Mouse (Mus musculus) mature B cell (primary cell): Measurements from ENCODE around the gene Tnfsf15.

Experiments used
- in situ Hi-C: fragments of 300-500 bp; cut with MboI; formaldehyde crosslinking; loops from 2 replicates; pipeline ENCODE4 v1.14.3; 2019

Gene Tnfsf15

DNA sequence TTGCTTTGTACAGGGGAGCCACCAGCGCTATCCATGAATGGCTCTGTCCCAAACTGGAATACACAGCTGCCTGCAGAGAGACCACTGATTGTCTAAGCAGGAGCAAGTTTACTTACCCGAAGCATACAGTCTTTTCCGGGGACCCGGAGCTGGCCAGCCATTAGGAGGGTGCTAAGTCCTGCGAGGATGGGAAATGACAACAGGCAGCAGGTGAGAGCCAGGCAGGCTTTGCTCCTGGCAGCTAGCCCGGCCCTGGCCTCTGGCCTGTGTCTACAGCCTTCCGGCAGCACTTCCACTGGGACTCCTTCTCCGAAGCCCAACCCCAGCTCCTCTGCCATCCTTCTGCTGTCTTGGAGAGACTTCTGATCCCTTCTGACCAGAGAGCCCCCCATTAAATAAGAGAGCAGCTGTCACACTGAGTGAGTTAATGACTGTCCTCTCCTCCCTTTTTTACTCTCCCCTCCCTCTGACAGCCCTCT is at the start of gene Tnfsf15:
Gene Tnfsf15 (minus strand): TSS at position 421 of the 479 bp plus-strand sequence.
- in situ Hi-C loops, result no loop called here

DNA sequence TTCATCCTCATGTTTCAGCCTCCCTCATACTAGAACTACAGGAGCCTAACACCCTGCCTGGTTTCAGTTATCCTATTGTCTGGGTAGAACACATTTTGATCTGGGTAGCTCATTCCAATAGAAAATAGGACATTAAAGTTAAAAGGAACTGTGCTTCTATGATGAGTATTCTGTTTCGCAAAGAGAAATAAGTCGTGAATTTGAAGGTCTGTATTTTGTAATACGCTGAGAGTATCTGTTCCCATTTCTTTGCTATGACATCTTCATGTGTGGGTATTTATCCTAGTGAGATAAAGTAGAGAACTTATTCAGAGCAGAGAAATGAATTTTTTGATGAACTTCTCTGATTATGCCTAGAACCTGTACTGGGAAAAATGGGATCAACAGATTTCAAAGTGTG is 47.4 kb upstream of the Tnfsf15 start:
- in situ Hi-C loops, result no loop called here

DNA sequence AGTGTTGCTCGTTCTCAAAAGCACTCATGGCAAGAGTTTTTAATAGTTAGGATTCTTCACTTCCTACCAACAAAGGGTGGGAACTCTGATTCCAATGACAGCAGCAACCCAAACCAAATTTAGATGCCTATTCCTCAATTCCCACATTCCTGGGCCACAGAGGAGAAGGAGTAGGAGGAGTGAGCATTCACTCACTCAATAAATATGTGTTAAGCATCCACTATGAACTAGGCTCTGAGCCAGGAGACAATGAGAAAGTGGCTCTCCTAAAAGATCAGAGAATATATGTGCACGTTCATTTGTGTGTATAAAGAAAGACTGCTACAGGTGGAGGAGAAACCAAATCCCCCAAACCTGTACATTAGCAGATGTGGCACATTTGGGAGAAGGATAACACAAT is 40.6 kb upstream of the Tnfsf15 start:
- in situ Hi-C loops, result no loop called here

DNA sequence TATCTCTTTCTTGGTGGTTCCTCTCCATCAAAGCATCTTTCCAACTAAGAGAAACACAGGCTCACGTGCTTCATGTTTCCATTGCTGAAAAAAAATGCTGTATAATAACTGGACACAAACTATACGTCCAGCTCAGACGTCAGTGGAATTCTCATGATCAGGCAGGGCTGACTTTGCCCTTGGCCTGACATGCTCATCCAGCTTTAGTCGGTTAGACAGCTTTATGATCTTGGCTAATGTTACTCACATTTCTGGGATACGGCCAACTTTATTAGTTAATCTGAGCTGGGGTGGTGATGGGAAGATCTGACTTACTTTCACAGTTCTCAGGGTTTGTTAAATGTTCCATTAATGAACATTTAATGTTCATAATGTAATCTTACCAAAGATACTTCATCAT is 38.9 kb upstream of the Tnfsf15 start:
- in situ Hi-C loops, result no loop called here

DNA sequence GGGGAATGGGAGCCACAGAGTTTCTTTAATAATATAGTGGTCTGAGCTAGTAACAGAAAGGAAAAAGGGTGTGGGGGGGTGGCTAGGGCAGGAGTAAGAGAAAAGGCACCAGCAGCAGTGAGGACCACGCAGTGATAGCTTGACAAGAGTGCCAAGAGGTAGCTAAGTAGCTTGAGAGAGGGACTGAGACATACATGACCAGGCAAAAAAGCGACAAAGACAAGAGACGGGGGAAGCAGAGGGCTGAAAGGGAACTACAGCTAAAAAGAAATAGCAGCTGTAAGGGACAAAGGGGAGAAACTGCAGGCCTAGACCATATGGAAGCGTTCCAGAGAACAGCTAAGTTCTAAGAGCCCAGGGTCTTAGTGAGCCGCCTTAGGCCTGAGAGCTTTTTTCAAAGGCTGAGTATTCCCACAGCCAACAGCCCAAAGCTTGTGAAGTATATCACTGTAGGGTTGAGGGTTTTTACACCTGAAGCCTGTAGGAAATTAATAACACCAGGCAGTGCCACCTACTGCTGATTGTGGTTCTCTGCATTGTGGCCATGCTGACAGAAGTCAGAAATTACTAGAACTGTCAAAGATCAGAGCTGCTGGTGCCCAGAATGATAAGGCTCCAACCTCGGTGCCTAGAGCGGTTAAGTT is 38.2 kb upstream of the Tnfsf15 start:
- in situ Hi-C loops, result no loop called here

DNA sequence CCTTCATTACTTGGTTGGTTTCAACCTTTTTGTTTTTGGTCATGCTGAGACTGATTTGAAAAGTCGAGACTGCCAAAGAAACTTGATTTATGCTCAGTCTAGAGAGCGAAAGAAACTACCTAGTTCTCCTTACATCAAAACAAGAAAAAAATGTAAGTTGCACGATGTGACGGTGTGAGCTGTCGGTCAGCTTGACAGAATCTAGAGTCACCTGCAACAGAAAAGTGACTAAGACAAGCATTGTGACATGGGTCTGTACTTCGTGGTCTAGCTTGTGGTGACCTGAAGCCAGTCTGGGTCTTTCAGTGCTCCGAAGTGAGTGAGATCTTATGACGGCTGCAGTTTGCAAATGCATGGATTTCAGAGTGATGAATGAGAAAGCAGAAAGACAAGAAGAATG is 32.3 kb upstream of the Tnfsf15 start:
- in situ Hi-C loops, result no loop called here

DNA sequence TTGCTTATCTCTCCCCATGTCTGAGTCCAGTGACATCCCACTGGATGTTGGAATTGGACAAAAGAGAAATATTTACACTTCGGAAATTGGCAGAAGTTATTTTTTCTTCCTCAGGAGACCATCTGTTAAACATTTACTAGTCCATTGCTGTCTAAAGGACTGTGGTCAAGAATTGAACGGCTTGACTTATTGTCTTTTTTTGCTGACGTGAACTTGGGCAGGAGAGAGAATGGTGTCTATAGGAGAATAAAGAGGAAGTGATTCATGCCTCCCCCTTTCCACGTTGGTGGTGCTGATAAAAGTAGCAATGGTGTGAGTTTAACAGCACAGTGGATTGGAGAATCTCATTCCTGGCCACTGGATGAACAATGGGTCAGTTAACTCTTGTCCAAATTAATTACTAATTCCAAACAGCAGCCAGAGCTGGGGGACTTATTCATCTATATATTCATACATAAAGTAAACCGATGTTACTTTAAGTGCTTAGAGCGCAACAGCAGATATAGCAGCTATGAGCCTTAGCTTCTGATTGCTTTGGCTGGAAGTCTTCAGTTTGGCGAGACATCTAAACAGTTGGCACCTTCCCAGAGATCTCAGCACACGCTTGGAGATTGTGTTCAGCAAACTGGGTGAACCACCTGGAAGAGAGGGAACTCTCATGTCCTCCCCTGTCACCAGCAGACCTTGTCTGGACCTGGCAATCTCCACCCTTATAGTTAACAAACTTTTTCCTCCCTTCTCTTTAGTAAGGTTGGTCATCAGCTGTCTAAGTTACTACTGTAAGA is 28.6 kb upstream of the Tnfsf15 start:
- in situ Hi-C loops, result no loop called here

DNA sequence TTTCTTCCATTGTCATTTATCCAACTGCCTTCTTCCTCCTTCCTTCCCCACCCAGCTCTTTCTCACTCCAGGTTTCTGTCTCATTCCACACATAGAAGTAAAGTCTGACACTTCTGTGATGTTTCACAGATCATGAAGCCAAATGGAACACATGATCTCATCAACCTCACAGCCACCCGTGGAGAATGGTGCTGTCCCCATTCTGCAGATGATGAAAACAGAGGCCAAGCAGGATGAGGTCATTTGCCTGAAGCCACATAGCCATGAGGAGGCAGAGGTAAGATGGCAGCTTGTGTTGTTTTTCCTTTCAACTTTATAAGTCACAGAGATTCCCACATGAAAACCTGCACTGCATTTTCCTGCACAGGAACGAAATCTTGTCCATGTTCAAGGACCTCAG is 27.6 kb upstream of the Tnfsf15 start:
- in situ Hi-C loops, result no loop called here

DNA sequence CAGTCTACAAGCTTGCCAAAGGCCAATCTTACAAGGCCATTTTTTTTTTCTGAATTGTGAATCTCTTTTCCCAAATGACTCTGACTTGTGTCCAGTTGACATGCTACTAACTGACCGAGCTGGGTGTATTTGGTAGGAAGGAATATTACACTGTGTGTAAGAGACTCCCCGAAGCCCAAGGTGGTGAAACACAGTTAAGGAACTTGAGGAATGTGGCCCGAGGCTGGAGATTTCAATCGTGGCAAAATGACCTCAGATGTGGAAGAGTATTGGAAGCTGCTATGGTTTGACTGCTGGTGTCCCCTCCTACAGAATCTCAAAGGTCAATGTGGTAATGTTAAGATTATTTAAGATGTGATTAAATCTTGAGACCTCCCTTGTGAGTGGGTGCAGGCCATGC is 26.4 kb upstream of the Tnfsf15 start:
- in situ Hi-C loops, result no loop called here

DNA sequence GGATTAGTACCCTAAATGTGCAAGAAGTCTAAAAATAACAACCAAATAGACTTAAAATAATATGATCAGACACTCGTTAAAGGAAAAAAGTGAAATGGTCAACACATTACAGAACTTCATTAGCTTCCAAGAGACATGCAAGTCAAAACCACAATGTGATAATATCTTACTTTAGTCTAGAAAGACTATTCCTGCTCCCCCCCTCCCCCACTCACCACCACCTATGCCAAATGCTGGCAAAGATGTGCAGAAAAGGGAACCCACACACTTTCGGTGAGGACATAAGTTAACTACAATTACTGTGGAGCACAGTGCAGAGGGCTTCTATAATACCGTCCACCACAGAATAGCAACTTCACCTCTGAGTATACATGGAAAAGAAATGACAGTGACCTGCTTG is 24.2 kb upstream of the Tnfsf15 start:
- in situ Hi-C loops, result no loop called here

DNA sequence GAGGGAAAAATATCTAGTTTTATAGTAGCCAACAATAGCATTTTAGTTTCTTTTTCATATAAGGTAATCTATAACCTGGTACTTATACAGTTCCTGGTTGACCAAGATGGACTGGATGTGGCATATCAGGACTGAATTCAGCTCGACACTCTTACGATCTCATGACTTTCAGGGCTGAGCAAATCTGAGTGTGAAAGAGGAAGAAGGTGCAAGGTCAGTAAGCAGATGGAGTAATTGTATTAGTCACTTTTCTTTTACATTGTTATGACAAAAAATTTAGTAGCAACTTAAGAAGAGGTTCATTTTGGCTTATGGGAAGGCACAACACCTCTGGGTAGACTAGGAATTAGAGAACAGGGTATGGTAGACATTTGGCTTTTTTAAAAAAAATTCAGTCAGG is 20.1 kb upstream of the Tnfsf15 start:
- in situ Hi-C loops, result no loop called here

DNA sequence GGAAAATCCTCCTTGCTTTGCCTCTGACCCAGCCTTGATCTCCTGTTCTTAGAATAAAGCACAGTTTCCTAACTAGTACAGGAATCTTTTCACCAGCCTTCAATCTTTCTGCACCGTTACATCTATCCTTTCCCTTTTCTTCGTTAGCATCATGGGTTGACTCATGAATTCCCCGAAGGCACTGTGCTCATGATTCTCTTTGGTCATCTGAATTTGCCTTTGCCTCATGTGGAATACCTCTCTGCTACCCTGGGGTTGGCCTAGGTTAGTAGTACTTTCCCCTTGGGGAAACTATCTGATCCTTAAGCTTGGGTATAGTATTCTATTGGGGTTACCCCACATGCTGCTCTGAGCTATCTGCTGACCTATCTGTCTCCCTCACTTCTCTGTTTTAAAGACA is 15.0 kb upstream of the Tnfsf15 start:
- in situ Hi-C loops, result no loop called here

DNA sequence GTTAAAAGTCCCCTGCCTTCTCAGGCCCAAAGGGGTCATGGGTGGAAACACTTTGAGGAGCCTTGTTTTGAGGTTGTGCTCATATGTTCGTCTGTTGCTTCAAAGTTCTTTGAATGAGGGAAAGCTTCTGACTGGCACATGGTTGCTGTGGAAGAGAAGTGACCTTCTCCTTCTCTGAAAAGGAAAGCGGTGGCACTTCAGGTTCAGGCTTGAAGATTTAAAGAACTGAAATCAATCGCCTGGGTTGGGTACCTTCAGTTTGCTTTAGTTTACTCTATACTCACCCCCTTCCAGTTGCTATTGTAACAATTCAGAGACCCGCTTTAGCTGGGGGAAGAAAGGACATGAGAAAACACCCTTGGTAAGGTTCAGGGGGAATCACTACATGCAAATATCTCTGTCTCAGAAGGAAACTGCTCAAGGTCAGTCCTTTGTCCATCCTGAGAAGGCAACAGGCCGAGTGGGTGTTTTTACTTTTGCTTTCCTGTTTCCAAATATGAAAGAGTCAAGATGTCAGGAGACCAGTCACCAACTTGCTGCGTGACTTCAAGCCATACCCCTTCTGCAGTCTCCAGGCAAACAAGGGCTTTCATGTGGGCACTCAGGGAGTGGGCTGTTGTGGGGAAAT is 12.7 kb upstream of the Tnfsf15 start:
- in situ Hi-C loops, result no loop called here

DNA sequence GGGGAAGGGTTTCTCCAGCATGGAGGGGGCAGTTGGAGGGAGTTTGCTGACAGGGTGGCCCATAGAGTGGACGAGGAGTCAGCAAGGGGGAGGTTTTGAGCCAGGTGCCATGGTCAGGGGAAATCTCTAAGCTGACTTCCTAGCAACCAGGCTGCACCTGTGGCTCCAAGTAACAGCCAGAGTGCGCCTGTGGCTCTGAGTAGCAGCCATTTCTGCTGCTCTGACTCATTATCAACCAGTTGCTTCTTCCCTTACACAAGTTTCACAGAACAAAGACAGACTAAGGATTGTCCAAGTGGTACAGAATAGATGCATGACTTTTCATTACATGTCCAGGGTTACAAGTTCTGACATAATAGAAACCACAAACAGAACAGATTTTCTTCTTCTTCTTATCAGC is 11.2 kb upstream of the Tnfsf15 start:
- in situ Hi-C loops, result no loop called here

DNA sequence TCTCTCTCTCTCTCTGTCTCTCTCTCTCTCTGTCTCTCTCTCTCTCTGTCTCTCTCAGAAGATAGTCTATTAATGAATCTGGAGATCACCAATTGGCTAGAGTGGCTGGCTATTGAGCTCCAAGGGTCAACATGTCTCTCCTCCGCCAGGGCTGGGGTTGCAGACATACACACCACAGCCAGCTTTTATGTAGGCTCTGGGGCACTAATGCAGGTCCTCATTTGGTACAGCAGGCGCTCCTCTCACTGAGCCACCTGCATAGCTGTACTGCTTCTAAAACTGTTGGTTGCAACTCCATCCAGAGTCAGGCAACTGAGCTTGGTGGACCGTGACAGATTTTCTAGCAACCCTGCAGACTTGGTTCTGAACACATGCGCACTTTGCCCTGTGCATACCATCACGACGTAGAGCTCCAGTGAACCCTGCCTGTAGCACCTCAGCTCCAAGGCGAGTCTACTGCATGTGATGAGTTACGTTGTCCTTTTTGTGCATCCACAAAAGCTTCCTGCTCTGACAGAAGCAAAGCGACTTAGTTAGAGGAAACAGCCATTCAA is 9.6 kb upstream of the Tnfsf15 start:
- in situ Hi-C loops, result no loop called here

DNA sequence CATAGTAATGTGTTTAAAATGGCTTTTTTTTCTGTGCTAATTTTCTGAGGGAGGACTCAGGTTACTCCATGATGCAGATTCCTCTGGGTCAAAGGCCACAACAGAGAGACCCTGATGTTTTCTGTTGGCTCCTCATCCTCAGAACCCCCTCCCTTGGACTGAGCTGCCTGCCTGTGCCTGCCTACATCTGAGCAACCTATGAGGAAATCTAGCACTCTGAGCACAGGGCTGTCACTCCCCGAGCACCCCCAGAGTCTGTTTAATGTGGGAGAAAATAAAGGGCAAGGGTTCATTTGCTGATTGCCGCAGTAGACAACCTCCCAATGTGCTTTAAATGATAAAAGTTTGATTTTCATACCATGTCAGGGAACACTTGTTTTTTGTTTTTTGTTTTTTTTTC is 8.9 kb upstream of the Tnfsf15 start:
- in situ Hi-C loops, result no loop called here

DNA sequence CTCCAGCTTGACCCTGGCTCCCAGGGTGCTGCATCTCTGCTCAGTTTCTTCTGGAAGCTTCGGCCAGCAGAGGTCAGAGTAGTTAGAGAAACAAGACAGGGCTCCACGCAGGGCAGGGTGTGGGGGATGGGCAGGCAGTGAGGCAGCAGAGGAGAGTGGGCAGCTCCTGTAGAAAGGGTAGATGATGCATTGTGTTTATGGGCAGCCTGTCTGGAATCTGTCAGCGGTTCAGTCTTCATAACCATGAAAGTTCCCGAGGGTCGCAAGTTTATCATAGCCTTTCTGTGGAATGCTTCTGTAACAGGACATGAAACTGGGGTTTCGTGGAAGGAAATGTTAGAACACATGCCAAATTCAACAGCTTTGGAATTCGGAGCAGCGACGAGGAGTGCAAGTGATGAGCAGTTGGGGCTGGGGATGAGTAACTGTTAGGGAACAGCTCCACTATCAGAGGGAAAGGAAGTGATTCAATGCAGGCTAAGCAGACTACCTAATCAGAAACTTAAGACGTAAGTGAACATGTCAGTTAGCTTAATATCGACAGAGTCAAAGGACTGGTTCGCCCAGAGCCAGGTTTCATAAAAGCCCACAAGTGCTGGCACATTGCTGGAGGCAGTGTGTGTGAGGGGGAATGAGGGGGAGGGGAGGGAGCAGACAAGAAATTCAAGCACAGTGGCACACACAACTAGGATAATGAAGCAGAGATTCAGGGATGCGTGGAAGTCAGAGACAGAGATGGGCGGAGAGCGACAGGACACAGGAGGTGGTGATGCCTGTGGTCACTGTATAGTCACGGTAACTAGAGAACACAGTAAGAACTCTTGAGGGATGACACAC is 8.0 kb upstream of the Tnfsf15 start:
- in situ Hi-C loops, result no loop called here

DNA sequence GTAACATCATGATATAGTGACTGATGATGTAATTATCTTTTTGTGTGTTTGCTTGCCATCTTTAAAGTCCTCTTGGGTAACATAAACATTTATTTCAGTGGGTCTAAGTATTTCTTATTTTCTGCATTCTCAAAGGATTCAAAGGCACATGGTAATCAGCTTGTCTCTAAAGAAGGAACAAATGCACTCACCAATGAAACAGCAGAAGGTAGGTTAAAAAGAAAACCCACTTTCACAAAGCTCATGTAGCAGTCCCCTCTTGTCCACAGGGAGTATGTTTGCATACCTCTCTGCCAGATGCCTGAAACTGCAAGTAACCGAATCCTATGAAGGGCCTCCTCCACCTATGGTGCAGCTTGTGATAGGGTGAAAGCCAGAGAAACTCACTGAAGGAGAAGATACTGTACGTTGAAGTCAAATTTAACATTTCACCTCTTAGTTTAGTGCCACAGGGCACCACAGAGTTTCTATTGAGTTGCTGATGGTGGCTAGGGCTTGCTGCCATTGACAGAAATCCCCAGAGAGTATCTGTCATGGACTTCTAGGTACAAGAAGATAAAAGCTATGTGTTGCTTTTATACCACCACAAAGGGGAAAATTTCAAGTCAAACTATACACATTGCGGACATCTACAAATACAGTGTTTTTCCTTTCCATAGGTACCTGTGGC is 3.3 kb upstream of the Tnfsf15 start:
- in situ Hi-C loops, result no loop called here

DNA sequence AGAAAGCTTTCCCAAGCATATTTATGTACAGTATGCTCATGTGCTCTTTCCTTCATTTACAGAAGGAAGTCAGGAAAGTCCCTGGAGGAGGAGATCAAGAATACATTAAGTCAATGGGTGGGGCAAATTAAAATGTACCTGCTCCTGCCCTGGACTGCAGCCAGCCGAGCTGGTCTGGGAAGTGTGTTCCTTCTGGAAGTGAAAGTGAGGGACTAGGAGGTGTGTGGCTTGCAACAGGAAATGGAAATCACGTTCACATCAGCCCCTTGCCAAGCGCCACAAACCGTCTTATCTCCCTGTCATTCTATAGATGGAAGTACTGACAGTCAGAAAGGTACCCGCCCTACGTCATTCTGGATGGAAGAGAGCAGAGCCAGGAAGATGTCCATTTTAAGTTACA is 358 bp upstream of the Tnfsf15 start:
- in situ Hi-C loops, result no loop called here

DNA sequence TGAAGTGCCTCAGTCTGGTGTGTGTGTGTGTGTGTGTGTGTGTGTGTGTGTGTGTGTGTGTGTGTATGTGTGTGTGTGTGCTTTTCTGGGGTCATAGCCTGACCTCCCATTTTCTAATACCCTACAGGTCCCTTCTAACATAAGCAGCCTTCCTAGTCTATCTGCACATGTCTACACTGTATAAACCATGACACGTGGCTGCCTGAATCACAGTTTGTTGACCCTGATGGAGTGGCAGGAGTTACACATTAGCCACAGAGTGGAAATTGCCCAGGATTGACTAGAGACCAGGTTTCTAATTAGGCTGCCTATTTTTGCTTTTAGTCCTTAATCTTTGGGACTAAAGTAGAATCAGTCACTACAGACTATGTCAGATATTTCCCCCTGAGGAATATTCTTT is 1.3 kb downstream of the Tnfsf15 start:
- in situ Hi-C loops, result no loop called here

DNA sequence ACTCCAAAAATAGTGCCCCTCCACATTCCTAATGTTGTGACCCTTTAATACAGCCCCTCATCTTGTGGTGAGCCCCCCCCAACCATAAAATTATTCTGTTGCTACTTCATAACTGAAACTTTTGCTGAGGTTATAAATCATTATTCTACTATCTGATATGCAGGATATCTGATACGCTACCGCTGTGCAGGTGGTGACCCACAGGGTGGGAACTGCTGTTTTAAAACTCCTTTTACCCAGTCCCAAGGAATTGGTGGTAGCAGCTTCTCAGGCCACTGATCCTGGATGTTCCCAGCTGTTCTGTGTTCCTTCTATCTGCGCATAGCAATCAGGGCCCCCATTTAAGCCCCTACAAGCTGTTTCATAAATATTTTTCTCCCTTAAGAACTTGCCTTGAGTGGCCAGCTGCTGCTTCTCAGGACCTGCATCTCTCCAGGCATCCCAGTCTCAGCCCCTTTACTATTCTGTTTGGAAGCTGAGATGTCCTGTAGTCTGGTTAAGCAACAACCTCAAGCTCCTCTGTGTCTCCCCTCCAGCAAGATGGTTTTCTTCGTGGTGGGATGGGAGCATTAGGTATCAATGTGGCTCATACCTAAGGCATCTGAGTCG is 2.0 kb downstream of the Tnfsf15 start:
- in situ Hi-C loops, result no loop called here
